Mouse (Mus musculus): ENCODE data around the gene Vmn2r112.
"Not testable (repeated sequence)": the region's sequence is repeated elsewhere in the genome, so short reads cannot be mapped to it uniquely, and the experiment has no call there.

The Vmn2r112 gene

GRCm38 (mm10) chr17:22600651-22601050, at the start of gene Vmn2r112:
Gene Vmn2r112 (plus strand): TSS chr17:22600951.
- not testable (repeated sequence) for DNase-seq (ENCODE audit: low spot score)

GRCm38 (mm10) chr17:22573382-22573781, 27.4 kb upstream of the Vmn2r112 start, which contains the start of gene Vmn2r111:
Gene Vmn2r111 (minus strand): TSS chr17:22573482.
- DNase-seq (ENCODE audit: low spot score), result not testable (repeated sequence)

- no peak for DNase-seq (ENCODE audit: low spot score)
Measured at GRCm38 (mm10) chr17:22630646-22631045, 29.9 kb downstream of the Vmn2r112 start.

Data from lung, postnatal 25 days (tissue).